Mouse (Mus musculus): ENCODE measurements around the gene Rad51b.

The Rad51b gene

DNA sequence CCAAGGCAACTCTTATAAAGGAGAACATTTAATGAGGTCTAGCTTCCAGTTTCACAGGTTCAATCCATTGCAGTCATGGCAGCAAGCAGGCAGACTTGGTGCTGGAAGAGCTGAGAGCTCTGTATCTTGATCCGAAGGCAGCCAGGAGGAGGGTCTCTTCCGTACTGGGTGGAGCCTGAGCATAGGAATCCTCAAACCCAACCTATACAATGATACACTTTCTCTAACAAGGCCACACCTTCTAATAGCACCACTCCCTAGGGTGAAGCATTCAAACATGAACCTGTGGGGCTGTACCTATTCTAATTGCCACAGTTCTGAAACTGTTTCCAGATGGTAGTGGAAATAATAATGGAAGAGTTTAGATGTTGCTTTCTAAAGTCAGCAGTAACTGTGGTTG lies 33.5 kb downstream of the Rad51b start:
- no peak for DNase-seq (ENCODE audit: low spot score)

DNA sequence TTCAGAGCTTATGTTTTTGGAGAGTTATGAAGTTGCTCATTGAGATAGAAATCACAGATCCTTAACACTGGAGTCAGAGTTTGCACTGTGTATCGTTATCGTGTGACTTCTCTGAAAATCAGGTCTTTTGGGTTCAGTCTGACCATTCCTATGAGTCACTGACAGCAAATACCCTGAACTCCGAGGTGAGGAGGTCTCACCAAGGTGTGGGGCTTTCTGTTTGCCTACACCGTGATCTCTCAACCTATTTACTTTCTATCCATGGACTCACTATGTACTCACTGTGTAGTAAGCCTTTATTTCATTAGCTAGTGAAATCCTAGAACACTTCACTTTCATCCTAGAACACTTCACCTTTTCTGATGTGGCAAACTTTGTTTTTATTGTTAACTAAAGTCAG lies 34.6 kb downstream of the Rad51b start:
- DNase-seq (ENCODE audit: low spot score), result no peak

DNA sequence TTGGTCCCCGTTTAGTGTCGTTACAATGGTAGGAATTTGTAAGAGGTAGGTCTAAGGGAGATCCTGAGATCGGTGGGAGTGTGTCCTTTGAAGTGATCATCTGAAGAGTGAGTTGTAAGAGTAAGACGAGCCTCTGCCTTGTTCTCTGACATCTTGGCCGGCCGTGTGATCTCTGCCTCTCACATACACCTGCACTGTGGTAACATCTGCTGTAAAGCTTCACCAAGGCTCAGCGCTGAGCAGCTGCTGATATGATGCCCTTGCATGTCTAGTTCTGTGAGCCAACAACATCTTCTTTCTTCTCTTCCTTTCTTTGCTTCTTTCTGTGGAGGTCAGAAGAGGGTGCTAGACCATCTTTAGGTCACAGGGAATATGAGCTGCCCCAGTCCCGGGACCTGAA lies 41.7 kb downstream of the Rad51b start:
- no peak for DNase-seq (ENCODE audit: low spot score)

DNA sequence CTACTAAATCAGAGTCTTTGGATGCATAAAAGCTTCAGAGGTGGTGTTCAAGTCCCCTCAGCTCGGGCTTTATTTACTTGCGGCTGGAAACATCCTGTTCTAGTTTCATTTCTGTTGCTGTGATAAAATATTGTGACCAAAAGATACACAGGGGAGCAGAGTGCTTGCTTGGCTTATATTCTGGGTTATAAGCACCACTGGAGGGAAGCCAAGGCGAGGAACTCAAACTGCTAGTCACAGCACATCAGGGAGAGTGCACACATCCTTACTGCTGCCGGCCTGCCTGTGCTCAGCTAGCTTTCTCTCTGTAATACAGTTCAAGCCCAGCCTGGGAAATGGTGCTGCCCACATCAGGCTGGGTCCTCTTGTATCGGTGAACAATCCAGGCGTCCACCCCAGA lies 43.4 kb downstream of the Rad51b start:
- no peak for DNase-seq (ENCODE audit: low spot score)

DNA sequence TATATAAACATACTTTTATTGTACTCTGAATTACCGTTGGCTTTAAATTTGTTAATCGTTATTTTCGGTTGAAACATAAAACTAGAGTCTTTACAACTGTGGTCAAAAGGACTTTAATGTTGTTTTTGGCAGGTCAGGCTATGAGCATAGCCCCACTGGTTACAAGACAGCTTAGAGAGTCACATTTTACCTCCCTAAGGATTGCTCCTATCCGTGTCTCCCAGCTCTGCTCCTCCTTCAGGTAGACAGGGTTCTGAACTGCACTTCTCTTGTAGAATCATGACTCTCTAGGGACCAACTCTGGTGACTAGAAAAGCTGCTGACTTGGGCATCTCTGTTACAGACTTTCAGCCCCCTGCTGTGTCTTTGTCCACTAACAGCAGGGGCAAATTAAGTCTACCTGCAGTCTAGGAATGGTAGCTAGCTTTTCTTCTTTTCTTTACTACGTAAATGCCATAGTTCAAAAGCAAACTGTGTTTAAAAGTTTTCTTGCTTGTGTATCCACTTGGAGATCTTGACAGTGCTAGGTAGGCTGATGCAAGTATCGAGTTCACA lies 44.3 kb downstream of the Rad51b start:
- no peak for DNase-seq (ENCODE audit: low spot score)

DNA sequence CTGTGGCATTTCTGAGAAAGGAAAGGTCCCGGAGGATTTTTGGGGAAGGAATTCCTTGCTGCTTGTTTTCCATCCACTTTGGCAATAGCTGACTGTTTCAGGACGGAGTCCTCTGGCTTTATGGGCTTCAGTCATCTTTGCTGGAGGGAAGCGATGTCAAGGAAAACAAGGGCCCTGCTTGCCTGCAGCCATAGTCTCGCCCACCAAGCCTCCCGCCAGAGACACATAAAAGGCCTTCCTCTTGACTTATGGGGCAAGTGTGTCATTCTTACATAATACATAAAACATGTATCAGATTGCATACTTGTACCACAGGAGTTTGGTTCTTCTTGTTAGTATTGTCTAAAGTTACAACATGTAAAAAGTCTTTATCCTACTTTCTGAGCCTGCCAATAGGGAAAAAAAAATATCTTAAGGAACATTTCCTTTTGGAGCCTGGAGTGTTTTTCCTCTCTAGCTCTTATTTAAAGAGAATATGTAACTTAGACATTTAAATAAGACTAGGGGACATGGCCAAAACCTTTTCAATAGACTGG lies 49.2 kb downstream of the Rad51b start:
- DNase-seq (ENCODE audit: low spot score), result no peak

DNA sequence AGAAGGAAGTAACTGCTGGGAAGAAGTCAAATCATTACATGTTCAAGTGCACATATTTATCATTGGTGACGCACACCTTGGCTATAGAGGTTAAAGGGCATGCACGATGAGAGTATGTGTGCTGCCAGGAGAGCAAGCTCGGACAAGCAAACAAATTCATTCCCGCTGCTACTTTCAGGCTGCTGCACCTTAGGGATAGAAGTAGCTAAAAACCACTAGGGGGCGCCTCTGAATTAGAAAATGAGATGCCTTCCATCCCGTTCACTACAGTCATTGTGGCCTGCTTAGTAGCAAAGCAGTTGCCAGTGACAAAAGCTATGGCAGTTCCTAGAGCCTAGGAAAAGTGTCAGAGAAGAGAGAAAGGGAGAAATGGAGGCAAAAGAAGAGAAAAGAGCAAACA lies 50.6 kb downstream of the Rad51b start:
- DNase-seq (ENCODE audit: low spot score), result peak; percentile 29

DNA sequence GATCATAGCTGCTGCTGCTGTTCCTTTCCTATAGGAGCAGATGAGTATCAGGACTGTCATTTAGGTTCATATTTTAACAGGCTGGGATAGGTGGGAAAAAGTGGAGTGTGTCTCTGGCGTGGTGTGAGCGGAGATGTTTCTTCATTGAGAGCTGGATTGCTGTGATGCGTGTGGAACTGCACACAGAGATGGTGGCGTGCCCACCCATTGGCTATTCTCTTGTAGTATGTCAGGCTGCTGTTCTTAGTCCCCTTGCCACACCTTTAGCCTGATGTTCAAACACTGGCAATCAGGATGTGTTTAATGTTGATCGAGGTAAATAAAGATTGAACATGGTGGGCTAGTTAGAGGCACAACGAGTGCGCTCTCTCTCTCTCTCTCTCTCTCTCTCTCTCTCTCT lies 54.4 kb downstream of the Rad51b start:
- DNase-seq (ENCODE audit: low spot score), result no peak

DNA sequence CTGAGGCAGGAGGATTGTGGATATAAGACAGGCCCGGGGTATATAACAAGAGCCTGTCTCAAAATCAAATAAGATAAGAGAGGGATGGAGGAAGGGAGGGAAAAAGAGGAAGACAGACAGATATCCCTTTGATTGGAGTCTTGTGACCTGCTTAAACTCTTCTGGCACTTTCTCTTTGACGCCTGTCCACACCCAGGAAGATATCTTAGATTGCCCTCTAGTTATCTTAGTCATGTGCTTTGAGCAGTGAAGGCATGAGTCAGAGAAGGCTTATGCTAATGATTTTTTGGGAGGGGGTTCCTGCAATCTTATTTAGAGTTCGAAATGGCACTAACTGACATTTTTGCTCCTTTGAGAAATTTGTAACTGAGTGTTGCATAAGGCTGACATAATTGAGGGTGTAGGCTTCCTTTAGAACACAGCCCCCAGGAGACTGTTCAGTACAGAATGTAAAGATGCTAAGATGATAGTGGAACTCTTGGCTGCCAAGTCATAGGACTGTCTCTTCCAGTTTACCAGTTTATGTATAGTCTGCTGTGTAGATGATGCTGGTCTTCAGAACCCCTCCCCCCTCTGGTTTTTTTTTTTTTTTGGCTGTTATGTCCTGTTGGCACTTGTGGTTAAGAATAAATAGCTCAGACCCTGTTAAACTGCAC lies 55.1 kb downstream of the Rad51b start:
- no peak for DNase-seq (ENCODE audit: low spot score)

DNA sequence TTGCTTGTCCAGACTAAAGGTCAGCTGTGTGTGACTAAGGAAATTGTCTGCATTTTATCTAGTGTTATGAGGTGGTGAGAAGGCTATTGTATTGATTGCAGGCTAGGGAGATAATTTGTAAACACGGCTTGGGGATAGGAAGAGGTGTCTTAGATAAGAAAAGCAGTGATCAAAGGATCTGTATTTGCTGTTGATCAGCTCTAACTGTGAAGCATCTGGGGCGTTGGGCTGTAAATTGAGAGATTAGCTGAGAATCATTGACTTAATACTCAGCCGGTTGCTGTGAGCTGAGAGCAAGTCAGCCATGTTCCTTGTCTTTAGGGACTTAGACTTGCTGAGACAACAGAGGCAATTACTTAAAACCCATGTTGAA lies 55.6 kb downstream of the Rad51b start:
- no peak for DNase-seq (ENCODE audit: low spot score)

DNA sequence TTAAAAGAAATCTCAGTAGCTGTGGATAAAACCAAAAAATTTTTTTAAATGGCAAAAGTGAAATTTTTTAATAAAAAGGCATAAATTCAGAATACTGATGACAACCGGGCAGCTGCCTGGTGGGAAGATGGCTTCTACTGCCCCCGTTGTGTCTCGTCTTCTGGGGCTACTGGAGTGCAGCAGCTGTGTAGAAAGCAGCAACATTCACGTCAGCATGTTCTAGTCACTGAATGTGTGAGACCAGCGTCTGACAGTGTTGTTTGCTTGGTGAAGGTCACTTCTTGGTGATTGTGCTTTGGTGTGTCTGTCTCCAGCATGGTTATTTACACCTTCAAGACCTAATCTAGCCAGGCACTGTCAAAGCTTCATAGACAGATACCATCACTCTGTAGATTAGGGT lies 56.3 kb downstream of the Rad51b start:
- DNase-seq (ENCODE audit: low spot score), result no peak

DNA sequence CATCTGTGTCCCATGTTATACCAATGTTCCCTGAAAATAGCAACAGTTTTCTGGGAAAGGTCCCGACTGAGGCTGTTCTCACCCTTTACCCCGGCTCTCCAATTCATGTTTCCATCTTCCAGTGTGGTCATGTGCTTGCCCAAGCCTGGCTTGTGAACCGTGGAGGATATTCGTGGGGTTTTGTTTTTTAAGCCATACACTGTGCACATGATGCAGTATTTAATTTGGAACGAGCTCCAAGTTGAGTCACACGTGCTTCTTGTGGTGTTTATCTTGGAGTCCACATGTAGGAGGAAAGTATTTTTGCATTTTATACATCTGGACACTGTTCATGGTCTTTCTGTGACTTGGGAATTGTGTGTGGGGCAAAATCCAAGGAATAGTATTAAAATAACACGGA lies 57.5 kb downstream of the Rad51b start:
- DNase-seq (ENCODE audit: low spot score), result no peak

DNA sequence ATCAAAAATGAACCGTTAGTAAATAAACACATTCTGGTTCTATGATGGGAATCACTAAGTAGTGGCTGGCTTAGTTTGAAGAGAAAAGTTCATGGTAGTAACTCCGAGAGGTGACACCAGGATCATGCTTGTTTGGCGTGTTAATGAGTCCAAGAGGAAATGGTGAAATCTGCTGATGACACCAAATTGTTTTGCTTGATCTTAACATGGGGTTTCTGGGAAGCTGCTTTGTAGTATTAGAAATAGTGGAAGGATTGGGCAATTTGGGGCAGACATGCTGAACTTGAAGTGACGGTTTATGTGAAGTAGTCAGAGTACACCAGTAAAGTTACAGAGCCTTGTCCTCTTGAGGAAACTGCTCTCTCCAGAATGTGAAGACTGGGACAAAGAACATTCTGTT lies 59.1 kb downstream of the Rad51b start:
- DNase-seq (ENCODE audit: low spot score), result no peak

DNA sequence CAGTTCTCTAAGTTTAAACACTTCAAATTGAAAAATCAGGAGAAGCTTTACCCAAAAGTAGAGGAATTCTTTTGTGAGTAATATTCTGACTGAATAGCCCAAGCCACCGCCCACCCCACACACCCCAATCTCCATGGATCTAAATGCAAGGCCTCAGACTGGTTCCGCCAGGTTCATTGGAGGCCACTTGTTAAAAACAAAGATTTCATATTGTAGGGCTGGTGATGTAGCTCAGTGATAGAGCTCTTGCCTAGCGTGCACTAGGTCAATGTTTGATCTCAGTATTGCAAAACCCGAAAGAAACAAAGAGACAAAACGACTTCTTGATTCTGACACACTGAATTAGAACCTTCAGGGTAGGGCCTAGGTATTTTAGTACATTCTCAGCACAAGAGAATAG lies 60.5 kb downstream of the Rad51b start:
- DNase-seq (ENCODE audit: low spot score), result no peak

DNA sequence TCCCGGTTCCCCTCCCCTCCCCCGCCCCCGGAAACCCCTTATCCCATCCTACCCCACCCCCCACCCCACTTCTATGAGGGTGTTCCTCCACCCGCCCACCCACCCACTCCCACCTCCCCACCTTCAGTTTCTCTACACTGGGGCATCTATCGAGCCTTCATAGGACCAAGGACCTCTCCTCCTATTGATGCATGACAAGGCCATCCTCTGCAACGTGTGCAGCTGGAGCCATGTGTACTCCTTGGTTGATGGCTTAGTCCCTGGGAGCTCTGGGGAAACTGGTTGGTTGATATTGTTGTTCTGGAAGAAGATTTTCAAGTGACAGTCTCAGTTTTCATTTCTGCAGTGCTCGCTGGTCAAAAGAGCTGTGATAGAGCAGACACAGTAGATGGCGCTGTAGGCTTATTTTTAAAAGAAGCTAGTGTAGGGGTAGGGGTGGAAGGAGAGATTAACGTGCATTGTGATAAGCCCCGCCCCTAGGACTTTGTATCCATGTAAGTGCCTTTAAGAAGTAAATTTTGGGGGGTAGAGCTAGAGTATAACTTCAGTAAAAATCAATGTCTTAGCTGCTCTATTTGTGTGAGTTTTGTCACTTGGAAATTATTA lies 61.6 kb downstream of the Rad51b start:
- peak; percentile 61 for DNase-seq (ENCODE audit: low spot score)

DNA sequence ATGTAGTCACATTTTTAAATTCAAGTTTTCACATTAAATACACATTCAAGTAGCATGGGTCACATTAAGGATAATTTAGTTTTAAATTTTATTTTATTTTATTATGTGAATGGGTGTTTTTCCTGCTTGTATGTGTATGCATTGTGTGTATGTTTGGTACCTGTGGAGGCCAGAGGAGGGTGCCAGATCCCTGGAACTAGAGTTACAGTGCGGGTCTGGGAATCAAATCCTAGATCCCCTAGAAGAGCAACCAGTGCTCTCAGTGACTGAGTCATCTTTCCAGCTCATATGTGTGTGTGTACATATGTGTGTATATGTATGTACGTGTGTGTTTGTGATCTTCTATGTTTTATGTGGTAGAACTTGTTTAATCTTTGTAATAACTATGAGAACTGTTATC lies 62.3 kb downstream of the Rad51b start:
- DNase-seq (ENCODE audit: low spot score), result no peak

DNA sequence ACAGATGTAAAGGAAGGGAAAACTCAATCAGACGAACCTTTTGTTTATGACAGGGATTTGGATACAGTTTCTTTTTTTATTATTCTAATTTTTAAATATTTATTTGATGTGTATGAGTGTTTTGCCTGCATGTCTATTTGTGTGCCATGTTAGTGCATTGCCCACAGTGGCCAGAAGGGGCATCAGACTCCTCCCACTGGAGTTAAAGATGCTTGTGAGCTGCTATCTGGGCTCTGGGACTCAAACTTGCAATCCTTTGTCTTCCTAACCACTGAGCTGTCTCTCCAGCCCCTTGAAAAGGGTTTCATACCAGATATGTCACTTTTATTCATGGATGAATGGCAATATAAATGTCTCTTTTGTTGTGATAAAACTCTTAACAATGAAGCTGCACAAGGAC lies 65.1 kb downstream of the Rad51b start:
- DNase-seq (ENCODE audit: low spot score), result no peak

DNA sequence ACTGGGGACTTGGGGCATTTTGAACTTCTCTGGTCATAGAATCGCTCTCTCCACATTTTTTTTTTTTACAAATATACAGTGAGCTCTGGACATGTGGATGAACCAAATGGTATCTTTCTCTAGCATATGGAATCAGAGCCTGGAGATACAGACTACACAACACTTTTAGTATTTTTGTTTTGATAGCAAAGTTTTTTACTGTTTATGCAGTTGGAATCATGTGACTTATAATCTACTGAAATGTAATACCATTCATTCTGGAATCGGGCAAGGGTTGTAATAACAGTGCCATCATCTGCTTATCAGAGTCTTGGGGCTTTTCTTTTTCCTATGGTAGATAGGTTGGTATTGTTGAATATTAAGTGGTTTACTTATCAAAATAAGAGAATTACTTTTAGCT lies 67.2 kb downstream of the Rad51b start:
- DNase-seq (ENCODE audit: low spot score), result no peak

DNA sequence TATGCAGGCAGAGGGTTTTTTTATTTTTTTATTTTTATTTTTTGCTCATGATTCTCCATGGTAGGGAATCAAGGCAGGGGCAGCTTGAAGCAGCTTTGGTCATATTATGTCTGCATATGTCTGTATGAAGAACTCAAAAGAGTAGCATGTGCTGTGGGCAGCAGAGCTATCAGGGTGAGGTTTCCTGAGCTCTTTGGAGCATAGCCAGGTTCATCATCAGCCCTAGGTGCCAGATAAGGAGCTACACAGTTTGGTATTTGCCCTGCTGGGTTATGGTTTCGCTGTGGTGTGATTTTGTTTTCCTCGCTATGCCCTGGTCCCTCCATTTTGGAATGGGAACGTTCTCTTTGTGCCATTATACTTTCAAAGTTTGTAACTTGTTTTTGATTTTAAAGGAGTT lies 71.7 kb downstream of the Rad51b start:
- no peak for DNase-seq (ENCODE audit: low spot score)

DNA sequence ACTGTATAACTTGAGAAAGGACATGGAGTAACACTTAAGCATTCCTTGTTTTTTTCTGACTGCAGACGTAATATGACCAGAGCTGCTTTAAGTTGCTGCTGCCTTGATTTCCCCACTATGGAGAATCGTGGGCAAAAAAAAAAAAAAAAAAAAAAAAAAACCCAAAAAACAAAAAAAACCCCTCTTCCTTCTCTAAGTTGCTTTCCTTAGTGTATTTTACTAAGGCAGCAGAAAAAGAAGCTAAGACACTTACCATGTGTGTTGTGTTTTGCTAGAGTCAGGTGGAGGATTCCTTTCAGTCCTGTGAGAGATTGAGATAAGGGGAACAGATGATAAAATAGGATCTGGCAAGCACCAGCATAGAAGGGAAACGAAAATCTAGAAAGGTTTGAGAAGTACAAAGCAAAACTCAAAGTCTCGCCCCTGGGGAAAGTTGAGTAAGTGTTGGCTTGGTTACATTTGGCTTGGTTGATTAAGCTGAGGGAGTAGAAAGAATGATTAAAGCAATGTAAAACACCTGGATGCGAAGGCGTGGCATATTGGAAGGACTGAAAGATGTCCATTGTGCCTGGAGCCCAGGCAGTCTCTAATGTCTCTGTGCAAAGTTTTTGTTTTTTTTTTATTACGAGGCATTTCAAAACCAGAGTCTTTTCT lies 72.6 kb downstream of the Rad51b start:
- DNase-seq (ENCODE audit: low spot score), result no peak

DNA sequence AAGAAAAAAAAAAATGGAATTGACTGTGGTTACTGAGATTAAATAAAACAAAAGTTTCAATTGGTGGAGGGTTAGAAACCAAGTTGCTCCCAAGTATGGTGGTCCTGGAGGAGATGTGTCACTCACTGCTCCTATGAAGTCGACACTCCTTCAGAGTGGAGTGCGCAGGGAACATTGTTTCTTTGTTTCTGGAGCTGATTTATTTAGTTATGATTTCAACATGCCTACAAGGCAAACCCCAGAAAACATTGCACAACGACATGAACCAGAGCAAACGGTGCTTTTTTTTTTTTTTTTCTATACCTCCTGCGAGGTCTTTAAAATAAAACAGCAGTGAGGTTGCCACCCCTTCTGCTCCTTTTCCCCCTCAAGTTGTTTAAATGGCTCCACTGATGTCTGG lies 75.6 kb downstream of the Rad51b start:
- no peak for DNase-seq (ENCODE audit: low spot score)

DNA sequence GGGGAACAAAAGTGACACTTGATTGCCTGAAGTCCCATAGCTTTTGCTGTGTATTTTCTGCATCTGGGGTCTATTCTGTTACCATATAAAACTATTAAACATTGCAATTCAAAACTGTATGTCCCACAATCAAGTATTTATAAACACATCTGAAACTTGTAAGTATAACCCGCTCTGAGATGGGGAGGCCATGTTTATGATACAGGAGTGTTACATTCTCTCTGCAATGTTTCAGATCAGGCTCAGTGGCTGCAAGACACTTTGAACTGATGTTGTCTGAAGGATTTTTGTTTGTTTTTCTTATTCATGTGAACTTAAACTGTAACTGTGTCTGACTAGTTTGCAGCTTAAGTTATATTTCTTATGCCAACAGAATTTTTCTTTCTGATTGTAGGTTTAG lies 80.3 kb downstream of the Rad51b start:
- no peak for DNase-seq (ENCODE audit: low spot score)

DNA sequence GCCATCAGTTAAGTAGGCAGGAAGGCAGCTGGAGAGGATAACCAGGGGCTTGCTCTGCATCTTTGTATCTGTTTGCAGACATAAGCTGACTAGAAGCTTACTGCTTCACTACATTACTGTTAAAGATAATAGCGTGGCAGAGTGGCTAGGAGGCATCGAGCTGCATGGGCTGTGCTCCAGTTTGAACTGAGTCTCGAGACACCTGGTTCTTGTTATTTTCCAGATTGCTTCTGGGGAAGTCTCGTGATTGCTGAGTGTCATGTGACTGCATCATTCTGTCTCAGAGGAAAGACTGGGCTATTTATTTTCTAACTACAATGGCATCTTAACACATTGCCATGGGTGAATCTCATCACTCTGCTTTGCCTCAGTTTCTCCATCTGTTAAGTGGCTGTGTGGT lies 80.8 kb downstream of the Rad51b start:
- no peak for DNase-seq (ENCODE audit: low spot score)

Measured in layer of hippocampus, adult 9-10 months (tissue).